Mouse (Mus musculus): ENCODE results near the gene Bbx.
A peak's percentile ranks its signal among the peaks of the same experiment; 100 is the strongest.

Gene Bbx

GRCm38 (mm10) chr16:50315349-50315969, 116.7 kb downstream of the Bbx start:
- DNase-seq (ENCODE audit: low read depth, low spot score) = peak; percentile 38

GRCm38 (mm10) chr16:50311588-50311987, 120.6 kb downstream of the Bbx start:
- no peak for DNase-seq (ENCODE audit: low read depth, low spot score)

DNA sequence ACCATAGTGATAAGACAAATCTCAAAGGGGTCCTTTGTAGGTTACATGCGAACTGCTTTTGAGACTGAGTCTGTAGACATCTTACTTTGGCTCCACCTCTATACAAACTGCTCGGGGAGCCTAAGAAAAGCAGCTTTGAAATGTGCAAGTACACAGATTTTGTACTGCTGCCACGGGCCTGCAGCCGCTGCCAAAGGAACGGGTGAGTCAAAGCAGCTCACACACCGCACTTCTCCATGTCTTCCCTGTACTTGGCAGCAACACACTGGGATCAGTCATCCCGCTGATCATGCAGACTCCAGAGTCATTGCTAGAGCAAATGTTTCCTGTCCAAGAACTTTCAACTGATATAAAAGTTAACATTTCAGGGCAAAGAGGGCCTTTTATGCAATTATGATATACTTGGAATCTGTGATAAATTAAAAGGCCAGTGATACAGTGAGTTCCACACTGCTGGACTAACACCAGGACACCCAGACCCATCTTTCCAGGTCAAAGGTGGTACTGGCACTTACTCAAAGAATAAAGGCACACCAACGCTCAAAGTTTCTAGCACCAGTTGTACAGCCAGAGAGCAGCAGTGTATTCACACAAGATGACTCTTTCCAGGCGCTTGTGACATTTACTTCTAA, 122.7 kb downstream of the Bbx start:
- DNase-seq (ENCODE audit: low read depth, low spot score) = no peak

DNA sequence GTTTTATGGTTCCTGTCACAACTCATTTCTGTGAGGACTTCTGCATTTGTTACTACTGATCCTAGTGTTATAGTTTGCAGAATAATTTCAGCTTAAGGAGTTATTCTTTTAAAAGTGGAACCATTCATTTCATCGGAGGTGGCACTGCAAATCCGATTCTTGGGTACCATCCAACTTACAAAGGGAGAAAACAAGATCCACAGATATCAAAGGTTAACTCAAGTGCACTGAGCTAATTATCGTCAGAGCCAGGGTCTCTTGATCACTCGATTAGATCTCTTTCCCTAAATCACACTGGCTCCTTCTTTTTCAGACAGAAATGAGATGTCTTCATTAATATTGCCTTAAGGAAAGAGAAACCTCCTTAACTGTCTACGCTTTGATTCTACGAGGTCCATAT, 123.9 kb downstream of the Bbx start:
- no peak for DNase-seq (ENCODE audit: low read depth, low spot score)

DNA sequence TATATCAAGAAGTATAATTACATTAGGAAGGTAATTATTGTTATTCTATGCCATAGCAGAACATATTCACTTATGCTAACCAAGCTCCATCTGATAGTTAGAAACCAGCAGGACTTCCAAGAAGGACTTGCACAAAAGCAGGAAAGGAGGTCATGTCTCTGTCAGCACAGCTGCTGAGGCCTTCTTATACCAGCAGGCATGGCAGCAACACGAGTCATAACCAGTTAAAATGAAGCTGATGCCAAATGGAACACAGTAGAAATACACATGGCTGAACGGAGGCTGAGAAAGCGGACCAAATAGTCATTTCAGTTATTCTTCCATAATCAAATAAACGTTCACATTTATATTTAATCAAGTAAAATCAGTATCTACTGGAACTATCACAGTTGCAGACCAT, 125.0 kb downstream of the Bbx start:
- DNase-seq (ENCODE audit: low read depth, low spot score) = no peak

- DNase-seq (ENCODE audit: low read depth, low spot score) = peak; percentile 41
Observed at GRCm38 (mm10) chr16:50306727-50307126, 125.5 kb downstream of the Bbx start.

DNA sequence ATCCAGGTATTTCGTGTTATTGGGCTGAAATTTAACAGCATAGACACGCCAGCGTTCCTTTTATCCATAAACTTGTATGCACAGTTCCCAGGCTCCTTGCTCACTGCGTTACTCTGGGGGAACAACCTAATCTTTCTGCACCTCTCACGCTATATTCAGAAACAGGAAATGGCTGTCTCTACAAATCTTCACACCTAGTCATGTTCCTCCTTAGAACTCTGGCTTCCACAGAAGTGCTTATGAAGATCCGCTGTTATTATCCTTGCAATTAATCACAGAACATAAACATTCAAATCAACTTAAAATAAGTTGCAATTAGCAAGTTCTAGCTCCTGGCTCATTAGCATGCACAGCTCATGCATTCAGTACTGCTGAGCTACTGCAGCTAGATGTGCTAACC, 127.0 kb downstream of the Bbx start:
- DNase-seq (ENCODE audit: low read depth, low spot score) = peak; percentile 10

- DNase-seq (ENCODE audit: low read depth, low spot score) = no peak
Observed at GRCm38 (mm10) chr16:50302566-50302965, 129.6 kb downstream of the Bbx start.

- no peak for DNase-seq (ENCODE audit: low read depth, low spot score)
Observed at GRCm38 (mm10) chr16:50298743-50299443, 133.3 kb downstream of the Bbx start.

GRCm38 (mm10) chr16:50293502-50294228, 138.5 kb downstream of the Bbx start:
- peak; percentile 26 for DNase-seq (ENCODE audit: low read depth, low spot score)

- DNase-seq (ENCODE audit: low read depth, low spot score) = no peak
Observed at GRCm38 (mm10) chr16:50292834-50293233, 139.4 kb downstream of the Bbx start.

- DNase-seq (ENCODE audit: low read depth, low spot score) = peak; percentile 10
Observed at GRCm38 (mm10) chr16:50289764-50290163, 142.4 kb downstream of the Bbx start.

DNA sequence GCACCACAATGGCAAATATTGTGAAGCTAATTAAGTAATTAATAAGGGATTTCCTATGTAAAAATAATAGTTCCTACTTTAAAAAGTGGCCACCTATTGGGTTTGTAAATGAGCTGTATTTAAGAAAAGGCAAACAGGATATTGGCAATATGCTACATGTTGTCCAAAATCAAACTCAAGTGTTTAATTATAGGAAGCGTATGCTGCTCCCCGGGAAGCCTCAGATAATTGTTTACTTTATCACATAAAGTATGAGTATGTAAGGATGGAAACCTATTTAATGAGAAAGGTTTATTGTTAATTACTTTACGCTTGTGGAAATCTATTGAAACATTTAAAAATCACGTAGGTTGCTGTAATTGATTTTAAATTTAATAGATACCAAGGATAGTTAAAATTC, 159.4 kb downstream of the Bbx start:
- no peak for DNase-seq (ENCODE audit: low read depth, low spot score)

GRCm38 (mm10) chr16:50262647-50263046, 169.5 kb downstream of the Bbx start:
- no peak for DNase-seq (ENCODE audit: low read depth, low spot score)

DNA sequence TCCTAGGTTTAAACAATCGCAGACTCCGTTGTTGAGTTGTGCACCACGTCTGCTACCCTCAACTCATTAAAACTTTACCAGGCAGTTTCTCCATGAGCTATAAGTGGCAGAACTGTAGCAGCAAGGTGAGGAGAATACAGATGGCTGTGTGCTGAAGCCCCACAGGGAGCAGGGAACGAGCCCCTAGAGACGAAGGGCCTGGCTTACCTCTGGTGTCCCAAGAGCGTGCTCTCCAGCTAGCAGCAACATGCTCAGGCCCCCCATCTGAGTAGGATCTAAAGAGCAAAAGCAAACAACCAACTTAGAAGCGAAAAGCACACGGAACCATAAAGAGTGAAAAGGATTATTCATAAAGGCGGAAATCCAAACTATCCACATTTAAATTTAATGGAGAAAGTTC, 170.0 kb downstream of the Bbx start:
- DNase-seq (ENCODE audit: low read depth, low spot score) = no peak

DNA sequence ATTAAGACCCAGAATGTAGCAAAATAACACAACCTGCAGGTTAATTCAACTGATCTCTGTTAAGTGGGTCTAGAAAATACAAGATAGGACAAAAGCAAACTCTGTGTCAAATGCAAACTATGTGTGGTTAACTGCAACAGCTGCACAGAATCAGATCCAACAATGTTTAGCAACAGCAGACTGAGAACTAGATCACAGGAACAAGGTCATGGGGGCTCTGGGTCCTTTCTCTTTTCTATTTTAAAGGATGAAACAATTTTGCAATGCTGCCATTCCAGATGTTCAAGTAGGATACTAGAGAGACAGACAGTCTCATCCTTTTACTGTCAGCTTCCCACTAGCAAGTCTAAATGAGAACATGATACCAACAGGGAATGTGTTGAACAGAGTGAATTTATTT, 170.4 kb downstream of the Bbx start:
- DNase-seq (ENCODE audit: low read depth, low spot score) = no peak

DNA sequence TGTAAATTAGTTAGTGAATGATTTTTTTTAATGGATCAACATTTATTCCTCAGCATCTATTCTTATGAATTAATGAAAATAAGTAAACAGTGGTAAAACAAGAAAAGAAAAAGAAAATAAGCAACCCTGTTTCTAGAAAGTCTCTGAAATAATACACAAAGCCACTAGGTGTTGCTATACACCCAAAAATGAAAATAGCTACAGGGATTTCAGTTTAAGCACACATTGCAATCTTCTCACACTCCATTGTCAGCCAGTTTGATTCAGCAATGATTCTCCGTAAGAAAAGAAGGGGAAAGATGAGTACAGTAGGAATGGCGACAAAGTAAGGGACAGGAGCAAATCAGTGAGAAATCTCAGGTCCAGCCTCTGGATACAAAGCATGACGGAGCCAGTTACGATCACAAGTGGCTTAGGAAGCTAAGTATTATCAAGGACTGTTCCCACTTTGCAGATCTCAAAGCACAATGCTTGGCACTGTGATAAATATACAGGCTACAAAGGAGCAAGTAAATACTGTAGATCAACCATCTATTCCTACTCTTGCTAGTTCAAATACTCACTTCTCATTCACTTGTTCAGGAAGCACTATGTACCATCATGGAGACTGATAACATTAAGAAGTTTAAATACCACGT, 177.5 kb downstream of the Bbx start:
- peak; percentile 49 for DNase-seq (ENCODE audit: low read depth, low spot score)

DNA sequence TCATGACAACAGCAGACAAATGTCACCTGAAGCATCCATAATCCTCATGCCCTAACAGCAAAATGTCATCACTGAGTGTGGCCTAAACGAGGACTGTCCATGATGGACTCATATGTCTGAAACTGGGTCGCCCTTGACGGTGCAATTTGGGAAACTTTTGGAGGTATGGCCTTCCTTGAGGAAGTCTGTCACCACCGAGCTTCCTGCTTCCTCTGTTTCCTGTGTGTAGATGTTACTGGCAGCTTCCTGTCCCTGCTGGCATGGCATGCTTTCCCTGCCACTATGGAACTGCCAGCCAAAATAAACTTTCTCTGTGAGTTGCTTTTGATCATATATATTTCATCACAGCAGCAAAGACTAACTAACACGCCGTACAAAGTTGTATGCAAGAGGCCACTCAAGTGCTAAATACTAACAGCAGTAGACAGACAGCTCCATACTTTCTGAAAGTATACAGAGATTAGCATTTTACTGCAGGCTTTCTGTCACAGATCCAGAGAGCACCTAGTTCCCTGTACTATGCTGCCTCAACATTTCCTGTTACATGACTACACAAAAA, 180.7 kb downstream of the Bbx start:
- no peak for DNase-seq (ENCODE audit: low read depth, low spot score)

DNA sequence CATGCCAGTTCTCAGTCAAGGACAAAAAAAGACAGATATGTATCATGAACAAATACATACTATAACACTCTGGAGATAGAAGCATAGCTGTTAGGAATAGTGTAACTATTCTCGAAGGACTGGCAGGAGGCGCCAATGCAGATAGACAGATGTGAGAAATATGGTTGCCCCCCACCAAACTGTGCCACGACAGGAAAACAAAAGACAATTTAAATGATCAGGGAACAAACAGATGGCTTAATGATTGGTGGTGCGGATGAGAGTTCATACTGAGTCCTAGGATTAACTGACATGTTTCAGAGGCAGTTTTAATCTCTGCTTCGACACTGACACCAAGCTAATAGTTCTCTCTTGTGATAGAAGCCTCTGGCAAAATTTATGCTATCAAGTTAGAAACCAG, 181.7 kb downstream of the Bbx start:
- no peak for DNase-seq (ENCODE audit: low read depth, low spot score)

GRCm38 (mm10) chr16:50249036-50249435, 183.2 kb downstream of the Bbx start:
- no peak for DNase-seq (ENCODE audit: low read depth, low spot score)

- DNase-seq (ENCODE audit: low read depth, low spot score) = no peak
Observed at GRCm38 (mm10) chr16:50242444-50242843, 189.7 kb downstream of the Bbx start.

DNA sequence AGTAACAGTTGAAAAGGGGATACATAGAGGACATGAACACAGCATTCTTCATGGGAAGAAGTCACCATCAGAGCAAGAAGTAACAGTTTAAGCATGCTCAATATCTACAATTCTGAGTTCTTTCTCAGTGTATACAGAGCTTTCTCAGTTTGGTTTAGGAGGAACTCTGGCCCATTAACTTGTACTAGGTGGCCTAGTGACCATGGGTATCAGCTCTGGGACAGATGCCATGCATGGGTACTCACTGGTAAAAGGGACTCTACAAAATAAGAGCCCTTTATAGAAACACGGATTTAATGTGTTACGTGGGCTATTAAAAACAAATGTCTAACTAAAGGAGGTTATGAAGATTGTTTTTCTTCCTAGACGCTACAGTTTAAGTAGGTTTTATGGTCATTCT, 190.6 kb downstream of the Bbx start:
- DNase-seq (ENCODE audit: low read depth, low spot score) = no peak

Measured in CD4-positive, CD25-positive, alpha-beta regulatory T cell, adult 2 months (primary cell).